Mouse (Mus musculus) thymus, postnatal 36 days (tissue): ENCODE data around the gene Cope.

Experiments used
- DNase-seq, 2 experiments: peaks; one replicate each; pipeline ENCODE4 v3.0.0; 2022; ENCODE audit warnings: mixed read lengths in 2 of 2

Gene Cope

DNA sequence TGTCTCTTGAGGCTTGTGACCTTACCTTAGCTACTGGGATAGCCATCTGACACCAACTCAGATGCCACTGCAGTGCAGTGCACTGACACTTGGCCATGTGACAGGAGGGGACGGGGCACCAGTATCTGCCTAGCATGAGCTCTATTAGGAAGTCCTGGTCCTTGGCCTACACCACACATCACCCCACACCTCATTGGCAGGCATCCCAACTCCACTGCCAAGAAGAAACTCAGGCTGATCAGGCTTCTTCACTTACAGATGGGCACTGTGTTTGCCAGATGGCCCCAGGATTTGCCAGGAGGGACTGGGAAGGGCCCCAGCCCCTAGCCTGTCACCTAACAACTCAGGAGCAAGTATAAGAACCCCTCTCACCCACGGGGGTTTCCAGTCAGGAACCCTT, 11.1 kb downstream of the Cope start:
- no peak for DNase-seq

GRCm38 (mm10) chr8:70315624-70316510, 13.5 kb downstream of the Cope start, which contains the start of gene Cers1:
Gene Cers1, plus strand, starts transcription at chr8:70315775.
- peak; percentile 59 to 64 for DNase-seq

- DNase-seq: no peak
Measured at GRCm38 (mm10) chr8:70316511-70317504, 14.5 kb downstream of the Cope start.

- no peak for DNase-seq
Measured at GRCm38 (mm10) chr8:70317872-70318271, 15.6 kb downstream of the Cope start.

- no peak for DNase-seq
Measured at GRCm38 (mm10) chr8:70323716-70324115, 21.4 kb downstream of the Cope start.

DNA sequence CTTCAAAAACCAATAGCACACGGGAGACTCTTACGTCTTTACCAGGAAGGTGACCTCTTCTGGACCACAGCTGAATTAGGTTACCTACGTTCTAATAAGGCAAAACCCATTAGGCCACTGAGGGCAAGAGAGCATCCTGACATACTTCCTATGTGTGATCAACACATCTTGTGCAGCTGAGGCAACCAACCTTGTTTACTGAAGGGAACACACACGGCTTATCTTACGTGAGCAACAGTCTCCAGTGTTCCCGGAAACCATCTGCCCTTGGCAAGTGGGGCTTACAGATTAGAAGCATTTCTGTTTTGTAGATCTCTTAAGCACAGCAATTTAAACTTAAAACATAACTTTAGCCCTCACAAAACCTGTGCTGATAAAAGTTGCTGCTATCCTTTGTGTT, 25.2 kb downstream of the Cope start:
- DNase-seq: no peak

DNA sequence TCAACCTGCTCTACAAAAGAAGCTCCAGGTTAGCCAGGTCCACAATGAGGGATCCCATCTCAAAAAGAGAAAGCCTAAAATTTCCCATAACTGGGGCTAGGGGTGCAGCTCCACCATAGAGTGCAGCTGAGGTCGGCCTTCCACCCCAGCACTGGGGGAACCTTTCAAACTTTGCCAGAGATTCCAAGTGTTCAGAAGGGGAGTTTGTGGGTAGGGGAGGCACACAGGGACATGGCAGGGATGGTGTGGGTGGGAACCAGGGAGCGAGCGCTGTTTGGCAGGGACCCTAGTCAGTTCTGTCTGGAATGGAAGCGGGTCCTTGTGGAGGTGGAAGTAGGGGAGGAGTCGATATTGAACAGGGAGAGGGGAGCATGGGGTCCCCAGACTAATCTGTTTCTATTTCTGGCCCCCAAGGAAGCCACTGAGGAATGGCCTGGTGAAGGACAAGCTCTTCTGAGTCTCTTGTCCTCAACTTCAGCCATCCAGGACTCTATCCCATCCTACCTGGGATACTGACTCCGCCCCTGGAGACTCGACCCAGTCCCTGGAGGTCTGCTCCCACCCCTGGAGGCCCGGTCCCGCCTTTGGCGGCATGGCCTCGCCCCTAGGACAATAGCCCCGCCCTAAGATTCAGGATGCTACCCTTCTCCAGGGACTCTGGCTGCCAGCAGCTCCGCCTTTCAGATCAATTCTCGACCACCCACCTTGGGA, 27.0 kb downstream of the Cope start, which contains the start of gene Gdf1:
Gene Gdf1, plus strand, starts transcription at position 694 of the 711 bp plus-strand sequence.
- DNase-seq: peak in 1 of 2 experiments; percentile 37

DNA sequence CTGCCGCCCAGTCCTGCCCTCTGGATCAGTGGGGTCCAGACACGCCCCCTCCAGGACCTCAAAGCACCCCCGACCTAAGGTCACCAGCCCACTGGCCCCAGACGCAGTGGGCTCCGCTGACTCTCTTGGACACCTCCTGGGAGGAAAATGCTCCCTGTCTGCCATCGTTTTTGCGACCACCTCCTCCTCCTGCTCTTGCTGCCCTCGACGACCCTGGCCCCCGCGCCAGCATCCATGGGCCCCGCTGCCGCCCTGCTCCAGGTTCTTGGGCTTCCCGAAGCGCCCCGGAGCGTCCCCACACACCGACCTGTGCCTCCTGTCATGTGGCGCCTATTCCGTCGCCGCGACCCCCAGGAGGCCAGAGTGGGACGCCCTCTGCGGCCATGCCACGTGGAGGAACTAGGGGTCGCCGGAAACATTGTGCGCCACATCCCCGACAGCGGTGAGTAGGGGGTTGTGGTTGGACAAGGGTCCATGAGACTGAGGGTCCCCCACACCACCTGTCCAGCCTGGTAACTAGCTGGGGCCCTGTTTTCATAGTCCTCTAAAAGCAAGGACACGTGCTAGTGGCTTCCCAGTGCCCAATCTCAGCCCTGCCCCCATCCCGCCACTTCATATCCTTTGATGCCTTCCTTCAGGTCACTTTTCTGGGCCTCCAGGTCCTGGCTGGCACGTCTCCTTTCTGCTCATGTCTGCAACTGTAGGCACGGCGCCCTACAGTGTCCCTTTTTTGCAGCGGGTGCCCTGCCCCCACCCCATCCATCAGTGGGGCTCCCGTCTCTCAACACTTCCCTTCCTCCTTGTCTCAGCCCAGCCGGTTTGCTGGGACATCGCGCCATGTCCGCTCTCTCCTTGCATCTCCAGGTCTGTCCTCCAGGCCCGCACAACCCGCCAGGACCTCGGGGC, 27.8 kb downstream of the Cope start:
- DNase-seq: no peak

DNA sequence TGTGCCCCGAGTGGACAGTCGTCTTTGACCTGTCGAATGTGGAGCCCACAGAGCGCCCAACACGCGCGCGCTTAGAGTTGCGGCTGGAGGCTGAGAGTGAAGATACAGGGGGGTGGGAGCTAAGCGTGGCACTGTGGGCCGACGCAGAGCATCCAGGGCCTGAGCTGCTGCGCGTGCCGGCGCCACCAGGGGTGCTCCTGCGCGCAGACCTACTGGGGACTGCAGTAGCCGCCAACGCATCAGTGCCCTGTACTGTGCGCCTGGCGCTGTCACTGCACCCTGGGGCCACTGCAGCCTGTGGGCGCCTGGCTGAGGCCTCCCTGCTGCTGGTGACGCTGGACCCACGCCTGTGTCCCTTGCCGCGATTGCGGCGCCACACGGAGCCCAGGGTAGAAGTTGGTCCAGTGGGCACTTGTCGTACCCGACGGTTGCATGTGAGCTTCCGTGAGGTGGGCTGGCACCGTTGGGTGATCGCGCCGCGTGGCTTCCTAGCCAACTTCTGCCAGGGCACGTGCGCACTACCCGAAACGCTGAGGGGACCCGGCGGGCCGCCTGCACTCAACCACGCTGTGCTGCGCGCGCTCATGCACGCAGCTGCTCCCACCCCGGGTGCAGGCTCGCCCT, 28.5 kb downstream of the Cope start:
- peak in 1 of 2 experiments; percentile 33 for DNase-seq

GRCm38 (mm10) chr8:70331526-70331925, 29.2 kb downstream of the Cope start:
- no peak for DNase-seq

DNA sequence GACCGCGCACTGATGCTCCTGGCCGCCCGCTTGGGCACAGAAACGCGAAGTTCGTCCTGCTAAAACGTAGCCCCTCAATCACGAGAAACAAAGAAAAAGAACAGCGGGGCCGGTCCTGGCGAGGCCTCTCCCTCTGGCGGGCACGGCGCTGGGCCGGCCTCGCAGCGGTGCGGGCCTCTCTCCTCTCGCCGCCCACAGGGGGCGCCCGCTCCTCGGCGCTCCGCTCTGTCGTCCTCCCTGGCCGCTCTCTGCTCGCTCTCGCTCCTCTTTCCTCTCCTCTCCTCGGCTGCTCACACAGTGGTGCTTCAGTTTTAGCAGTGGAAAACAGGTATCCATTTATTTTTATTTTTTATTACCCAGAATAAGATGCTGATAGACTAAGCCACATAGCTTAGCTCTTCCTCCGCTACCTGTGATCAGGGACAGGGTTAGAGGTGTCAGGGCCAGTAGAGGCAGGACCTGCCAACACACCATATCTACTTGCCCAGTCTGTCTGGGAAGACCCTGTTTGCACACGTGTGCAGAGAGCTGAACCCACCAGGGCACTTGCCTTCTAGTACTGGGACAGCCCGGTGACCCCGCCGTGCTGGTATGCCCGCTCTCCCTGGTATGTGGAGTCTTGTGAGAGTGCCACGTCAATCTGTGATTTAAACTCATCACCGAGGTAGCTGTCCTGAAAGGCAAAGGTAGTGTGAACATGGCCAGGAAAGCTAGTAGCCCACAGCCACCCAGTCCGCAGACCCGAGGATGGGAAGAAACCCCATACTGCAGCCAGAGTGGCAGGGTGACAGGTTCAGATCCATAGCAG, 30.0 kb downstream of the Cope start:
- no peak for DNase-seq

DNA sequence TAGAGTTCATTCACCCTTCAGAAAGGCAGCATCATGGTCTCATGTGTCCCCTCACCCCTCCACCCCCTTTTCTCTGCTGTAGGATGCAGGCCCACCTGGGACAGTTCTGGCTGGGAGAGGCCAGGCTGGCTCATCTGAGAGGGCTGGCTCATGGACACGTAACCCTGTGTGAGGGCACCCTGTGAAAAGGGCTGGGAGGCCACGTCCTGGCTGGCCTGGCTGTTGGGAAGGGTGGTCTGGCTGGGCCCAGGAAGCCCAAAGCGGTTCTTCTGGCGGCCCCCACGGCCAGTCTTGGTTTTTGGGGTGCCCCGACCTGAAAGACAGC, 30.5 kb downstream of the Cope start:
- DNase-seq: no peak

DNA sequence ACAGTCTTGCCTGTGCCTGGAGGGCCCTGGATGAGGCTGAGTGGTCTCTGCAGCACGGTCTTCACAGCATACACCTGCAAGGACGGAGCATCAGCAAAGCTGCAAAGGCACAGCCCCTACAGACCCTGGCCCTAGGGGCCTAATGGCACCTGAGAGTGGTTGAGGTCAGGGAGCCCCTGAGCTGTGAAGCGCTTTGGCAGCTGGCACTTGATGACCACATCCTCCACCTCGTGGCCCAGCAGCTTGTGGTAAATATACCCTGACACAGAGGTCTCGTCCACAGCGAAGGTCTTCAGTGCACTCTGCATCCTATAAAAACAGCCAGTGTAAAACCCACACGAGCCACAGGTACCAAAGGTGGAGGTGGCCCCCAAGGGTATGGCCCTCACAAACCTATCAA, 36.6 kb downstream of the Cope start:
- DNase-seq: no peak

GRCm38 (mm10) chr8:70340659-70341058, 38.3 kb downstream of the Cope start:
- no peak for DNase-seq

DNA sequence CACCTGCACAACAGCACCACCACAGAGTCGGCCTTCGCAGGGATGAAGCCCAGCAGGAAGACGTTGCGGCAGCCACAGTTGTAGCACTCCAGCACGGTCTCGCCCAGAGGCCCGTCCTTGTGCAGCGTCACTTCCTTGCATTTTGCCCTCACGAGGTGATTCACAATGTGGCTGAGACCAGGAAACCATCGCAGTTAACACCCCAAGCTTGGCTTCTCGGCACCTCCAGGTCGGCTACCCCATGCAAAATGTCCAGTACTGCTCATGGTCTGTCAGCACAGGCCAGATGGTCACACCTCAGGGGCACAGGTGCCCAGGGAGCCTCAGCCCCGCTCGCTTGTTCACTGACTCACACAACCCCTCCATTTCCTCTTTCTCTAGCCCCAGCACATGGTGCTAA, 39.7 kb downstream of the Cope start:
- no peak for DNase-seq

DNA sequence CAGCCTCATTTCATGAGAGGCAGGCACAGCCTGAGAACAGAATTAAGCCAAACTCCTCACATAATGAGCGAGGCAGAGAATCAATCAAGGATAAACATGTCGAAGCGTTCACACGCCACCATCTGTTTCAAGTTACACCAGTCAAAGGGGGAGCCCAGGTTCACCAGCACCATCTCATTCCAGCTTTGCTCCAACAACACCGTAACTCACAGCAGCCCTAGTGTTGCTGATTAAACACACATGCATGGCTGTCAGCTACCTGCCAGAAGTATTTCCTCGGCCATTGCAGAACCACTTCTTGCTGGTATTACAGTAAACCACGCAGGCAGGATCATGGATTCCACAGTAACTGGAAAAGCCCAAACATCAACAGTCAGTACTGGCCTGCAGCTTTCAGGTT, 40.8 kb downstream of the Cope start:
- no peak for DNase-seq

- DNase-seq: peak; percentile 35
Measured at GRCm38 (mm10) chr8:70343696-70344095, 41.4 kb downstream of the Cope start.

- DNase-seq: no peak
Measured at GRCm38 (mm10) chr8:70344279-70344678, 42.0 kb downstream of the Cope start.

GRCm38 (mm10) chr8:70347443-70347842, 45.1 kb downstream of the Cope start:
- DNase-seq: no peak

- DNase-seq: no peak
Measured at GRCm38 (mm10) chr8:70347860-70348420, 45.6 kb downstream of the Cope start.
